Mouse (Mus musculus) urinary bladder, adult 18-20 months (tissue): ENCODE measurements around the gene Dennd4b.
A peak's percentile ranks its signal among the peaks of the same experiment; 100 is the strongest.
"Not testable (repeated sequence)": the region's sequence is repeated elsewhere in the genome, so short reads cannot be mapped to it uniquely, and the experiment has no call there.

ENCODE experiments used
- DNase-seq, 2 experiments: peaks; one replicate each; pipeline ENCODE4 v3.0.0; 2022; ENCODE audit warnings: low spot score in 2 of 2, mixed read lengths in 2 of 2

Dennd4b gene

GRCm38 (mm10) chr3:90265034-90265931 lies at the start of gene Dennd4b:
Gene Dennd4b (plus strand): TSS chr3:90265185.
- peak; percentile 81 to 84 for DNase-seq

- no peak for DNase-seq
Observed at GRCm38 (mm10) chr3:90215825-90216380, 49.1 kb upstream of the Dennd4b start.

DNA sequence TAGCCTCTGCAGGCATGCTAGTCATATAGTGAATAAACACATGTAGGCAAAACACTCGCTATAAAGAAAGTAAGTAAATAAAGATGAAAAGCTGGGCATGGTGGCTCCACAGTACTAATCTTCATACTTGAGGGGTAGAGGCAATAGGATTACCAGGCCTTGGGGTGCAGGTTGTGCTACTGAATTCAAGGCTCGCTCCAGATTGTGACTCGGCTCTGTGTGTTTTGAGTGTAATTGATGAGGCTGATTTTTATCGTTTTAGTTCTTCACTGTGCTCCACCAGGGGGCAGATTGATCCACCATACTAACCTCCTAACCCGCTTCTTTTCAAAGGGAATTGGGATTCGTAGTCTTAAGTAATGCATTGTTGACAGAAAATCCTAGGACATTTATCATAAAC lies 44.9 kb upstream of the Dennd4b start:
- no peak for DNase-seq

DNA sequence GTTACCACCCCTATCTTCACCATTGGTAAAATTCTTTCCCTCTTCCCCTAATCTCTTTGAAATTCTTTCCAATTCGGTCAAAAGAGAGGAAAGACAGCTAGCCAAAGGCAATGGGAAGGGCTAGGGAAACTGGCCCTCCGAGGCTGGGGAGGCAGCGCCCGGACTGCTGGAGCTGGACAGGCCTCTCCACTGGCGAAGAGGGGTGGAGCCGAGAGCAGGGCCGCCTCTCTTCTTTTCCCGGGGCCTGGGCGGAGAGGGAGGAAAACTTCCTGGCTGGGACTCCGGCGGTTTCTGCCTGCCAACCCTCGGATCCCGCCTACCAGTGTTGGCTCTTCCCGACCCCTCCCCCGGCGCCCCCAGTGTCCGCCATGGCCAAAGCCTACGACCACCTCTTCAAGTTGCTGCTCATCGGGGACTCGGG lies 44.4 kb upstream of the Dennd4b start:
- peak; percentile 73 to 79 for DNase-seq

- DNase-seq: no peak
Observed at GRCm38 (mm10) chr3:90221123-90221522, 43.9 kb upstream of the Dennd4b start.

- no peak for DNase-seq
Observed at GRCm38 (mm10) chr3:90222455-90222854, 42.5 kb upstream of the Dennd4b start.

- DNase-seq: no peak
Observed at GRCm38 (mm10) chr3:90222941-90223340, 42.0 kb upstream of the Dennd4b start.

DNA sequence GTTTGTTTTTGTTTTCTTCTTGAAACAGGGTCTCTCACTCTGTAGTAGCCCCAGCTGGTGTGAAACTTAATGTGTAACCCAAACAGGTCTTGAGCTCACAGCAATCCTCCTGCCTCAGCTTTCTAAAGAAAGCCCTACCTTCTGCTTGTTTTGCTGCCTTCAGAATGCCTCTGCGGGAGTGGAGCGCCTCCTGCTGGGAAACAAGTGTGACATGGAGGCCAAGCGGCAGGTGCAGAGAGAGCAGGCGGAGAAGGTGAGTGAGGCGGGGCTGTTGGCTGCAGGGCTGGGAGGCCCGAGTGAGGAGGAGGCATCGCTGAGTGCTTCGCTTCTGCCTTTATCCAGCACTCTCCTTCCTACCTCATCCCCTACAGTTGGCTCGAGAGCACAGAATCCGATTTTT lies 40.7 kb upstream of the Dennd4b start:
- no peak for DNase-seq

- DNase-seq: no peak
Observed at GRCm38 (mm10) chr3:90231075-90231474, 33.9 kb upstream of the Dennd4b start.

DNA sequence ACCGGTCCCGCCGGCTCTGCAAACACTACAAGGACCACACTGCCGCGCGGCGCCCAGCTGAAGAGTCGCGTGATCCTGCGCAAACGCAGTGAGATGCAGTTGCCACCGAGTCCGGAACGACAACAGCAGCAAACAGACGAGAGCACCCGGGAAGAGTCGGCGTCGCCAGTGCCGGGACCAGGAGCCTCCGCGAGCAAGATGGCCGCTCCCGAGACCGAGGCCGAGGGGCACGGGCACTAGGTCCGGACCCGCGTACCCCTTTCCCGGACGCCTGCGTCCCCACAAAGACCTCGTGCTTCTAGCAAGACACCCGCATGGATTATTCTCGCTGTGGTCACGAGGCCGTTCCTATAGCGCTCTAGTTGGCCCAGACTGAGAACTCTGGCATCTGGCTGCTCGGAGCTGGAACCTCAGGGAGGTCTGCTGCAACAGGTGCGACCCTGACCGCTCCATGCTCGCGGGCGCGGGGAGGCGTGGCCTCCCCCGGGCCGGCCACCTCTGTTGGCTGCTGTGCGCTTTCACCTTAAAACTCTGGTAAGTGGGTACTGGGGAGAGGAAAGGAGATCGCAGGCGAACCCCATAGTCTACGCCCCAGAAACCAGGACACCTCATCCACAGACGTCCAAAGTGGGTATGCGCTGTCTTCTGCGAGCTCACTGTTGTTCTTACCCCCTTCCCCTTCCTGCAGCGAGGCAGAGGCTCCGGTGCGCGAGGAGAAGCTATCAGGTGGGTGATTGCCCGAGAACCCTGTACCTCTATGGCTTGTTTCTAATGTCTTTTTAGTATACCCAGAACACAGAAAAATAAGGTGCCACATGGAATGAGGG lies 33.3 kb upstream of the Dennd4b start, which contains the start of gene Jtb:
Gene Jtb, plus strand, starts transcription at position 91 of the 827 bp plus-strand sequence.
- peak; percentile 77 to 93 for DNase-seq

DNA sequence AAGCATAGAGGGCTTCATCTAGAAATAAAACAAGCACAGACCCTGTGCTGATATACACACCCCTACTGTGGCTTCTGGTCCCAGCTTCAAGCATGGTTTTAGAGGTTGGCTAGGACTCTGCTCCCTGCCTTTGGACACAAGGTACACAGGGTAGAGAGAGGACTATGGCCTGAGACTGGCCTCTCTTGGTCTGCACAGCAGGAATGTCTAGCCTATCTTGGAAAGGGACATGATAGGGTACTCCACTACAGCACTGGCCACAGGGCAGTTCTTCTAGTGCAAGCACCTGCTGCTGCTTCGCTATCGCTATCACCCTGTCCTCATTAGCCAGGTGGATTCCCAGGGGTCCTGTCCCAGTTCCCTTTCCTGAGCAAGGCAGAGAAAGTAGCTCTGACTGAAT lies 23.7 kb upstream of the Dennd4b start:
- no peak for DNase-seq

DNA sequence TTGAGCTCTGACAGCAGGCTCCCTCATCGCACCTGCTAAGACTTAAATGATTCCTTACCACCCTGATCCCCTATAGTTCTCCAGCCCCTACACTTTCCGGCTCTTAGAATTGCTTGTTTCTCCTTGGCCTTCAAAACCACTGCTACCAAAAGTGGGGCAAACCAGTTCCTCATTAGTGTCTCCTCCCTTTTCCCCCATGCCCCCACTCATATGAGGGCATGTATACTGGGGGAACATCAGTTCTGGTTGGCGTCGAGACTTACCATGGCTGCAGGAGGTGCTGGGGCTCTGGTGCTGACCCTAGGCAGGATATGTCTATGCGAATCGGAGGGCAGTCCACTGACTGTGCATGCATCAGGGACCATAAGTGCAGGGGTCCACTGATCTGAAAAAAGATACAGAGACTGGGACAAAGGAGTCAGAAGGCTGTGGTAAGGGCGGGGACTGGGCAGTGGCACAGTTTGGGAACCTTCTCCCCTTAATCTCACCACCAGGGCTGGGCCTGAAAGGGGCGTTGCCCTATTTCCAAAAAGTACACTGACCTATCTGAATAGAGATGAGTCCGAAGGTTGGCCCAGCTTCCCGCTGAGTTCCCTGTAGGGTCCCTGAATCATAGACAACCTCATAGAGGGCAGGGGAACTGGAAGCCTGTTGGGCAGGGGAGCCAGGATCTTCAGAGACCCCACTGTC lies 23.2 kb upstream of the Dennd4b start:
- no peak for DNase-seq

GRCm38 (mm10) chr3:90242984-90243775 lies 21.8 kb upstream of the Dennd4b start, which contains the start of gene Creb3l4:
Gene Creb3l4 (minus strand): TSS chr3:90243512.
- DNase-seq: no peak

DNA sequence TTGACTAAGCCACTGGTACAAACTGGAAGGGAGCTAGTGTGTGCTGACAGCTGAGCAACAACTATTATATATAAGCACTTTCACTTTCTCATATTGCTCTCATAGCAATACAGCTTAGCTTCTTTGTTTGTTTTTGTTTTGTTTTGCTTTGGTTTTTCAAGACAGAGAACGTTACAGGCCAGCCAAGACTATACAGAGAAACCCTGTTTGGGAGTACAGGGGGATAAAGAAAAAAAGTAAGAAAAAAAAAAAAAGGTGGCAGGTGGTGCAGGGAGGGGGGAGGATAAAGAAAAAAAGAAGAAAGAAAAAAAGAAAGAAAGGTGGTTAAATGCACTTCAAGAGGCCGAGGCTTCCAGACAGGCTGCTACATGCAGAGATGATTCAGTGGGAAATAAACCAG lies 19.6 kb upstream of the Dennd4b start:
- DNase-seq: no peak

DNA sequence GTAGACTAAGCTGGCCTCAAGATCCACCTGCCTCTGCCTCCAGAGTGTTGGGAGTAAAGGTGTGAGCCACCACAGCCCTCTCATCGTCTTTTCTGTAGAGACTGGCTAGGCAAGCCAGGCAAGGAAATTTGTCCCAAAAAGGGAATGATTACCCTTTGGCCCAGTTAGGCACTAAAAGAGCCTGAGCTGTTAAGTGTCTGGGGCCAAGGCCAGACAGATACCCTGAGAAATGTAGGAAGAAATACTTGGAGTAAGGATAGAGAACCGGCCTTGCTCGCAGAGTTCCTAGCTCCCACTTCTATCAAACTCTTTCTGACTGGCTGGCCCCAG lies 17.4 kb upstream of the Dennd4b start:
- peak in 1 of 2 experiments; percentile 79 for DNase-seq

DNA sequence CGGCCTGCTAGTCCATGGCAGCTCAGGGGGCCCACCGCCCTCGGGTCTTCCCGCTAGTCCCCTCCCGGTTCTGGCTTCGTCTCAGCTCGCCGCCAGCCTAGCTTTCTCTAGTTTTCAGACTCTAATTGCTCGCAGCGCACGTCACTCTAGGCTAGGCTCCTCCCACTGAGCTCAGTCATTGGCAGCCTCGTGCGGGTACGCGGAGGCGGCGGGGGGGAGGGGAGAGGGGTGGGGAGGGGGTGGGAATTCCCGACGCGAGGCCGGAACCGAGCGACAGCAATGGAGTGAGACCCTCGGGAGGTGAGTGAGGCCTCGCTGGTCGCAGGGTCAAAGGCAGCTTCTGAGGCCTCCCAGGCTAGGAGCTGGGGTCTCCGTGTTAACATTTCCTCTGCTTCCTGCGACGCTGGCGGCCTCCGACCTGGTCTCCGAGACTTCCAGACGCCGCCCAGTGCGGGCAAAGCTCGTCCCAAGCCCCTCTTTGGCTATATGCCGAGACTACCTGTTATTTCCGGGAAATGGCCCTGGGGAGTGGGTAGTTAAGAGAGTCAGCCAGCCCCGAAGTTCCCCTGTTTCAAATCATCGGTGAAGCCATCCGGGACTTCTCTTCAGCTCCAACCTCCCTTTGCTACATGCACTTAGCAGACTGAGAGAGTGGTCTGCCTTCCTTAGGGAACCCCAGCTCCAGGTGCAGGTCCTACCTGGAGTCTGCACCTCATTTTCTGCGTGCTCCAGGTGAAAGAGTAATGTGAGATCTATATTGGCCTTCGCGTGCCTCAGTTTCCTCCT lies 16.8 kb upstream of the Dennd4b start, which contains the start of gene Slc39a1:
Gene Slc39a1, plus strand, starts transcription at position 213 of the 786 bp plus-strand sequence.
- DNase-seq: peak; percentile 73 to 90

- peak in 1 of 2 experiments; percentile 31 for DNase-seq
Observed at GRCm38 (mm10) chr3:90248746-90249100, 16.3 kb upstream of the Dennd4b start.

GRCm38 (mm10) chr3:90250791-90251190 lies 14.2 kb upstream of the Dennd4b start:
- no peak for DNase-seq

GRCm38 (mm10) chr3:90251731-90252226 lies 13.2 kb upstream of the Dennd4b start:
- DNase-seq: not testable (repeated sequence)

DNA sequence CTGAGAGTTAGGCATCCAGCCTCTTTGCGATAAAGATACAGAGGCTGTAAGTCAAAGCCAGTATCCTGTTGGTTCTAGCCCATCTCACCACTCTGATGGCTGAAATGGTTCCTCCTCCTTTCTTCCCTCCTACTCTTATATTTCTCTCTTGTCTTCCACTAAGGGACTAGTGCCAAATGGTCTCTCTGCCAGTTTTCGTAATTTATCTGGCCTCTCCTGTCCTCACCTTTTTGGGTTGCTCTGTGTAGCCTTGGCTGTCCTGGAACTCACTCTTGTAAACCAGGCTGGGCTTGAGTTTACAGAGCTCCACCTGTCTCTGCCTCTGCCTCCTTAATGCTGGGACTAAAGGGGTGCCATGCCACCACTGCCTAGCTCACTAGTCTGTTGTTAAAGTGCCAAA lies 12.3 kb upstream of the Dennd4b start:
- not testable (repeated sequence) for DNase-seq
